Mouse (Mus musculus): ENCODE measurements around the gene Spaca7. TPM values are rescaled to one million over a fixed set of nuclear protein-coding genes. Genes with fewer than 3 reads are reported as not detected.
"Not testable (repeated sequence)": the region's sequence is repeated elsewhere in the genome, so short reads cannot be mapped to it uniquely, and the experiment has no call there.

The Spaca7 gene
- polyA plus RNA-seq, 1 experiment from 2014 or later, result not detected

- no peak overlapping the region for H3K4me3 ChIP-seq
- H3K4me2 ChIP-seq, result no peak overlapping the region
- ATAC-seq, result no peak
- H3K9me3 ChIP-seq (replicated peaks), result no peaks in the 10 kb centered on the region
- H3K27me3 ChIP-seq, result peaks cover 20% of the 10 kb centered on the region
- no peak overlapping the region for H3K27ac ChIP-seq
- 87% methylated on average over 3 of the region's 3 CpGs for WGBS
- H3K36me3 ChIP-seq (ENCODE audit: poor library complexity, severe bottlenecking), result no peaks in the 10 kb centered on the region
- no peak overlapping the region for H3K9ac ChIP-seq
- peaks cover 29% of the 10 kb centered on the region for H3K4me1 ChIP-seq
Observed at GRCm38 (mm10) chr8:12558786-12559185, 14.0 kb upstream of the Spaca7 start.

GRCm38 (mm10) chr8:12561403-12561960 lies 11.3 kb upstream of the Spaca7 start:
- H3K4me3 ChIP-seq, result no peak overlapping the region
- H3K4me2 ChIP-seq, result no peak overlapping the region
- H3K9me3 ChIP-seq (replicated peaks), result no peaks in the 10 kb centered on the region
- no peaks in the 10 kb centered on the region for H3K36me3 ChIP-seq (ENCODE audit: poor library complexity, severe bottlenecking)
- peaks cover 16% of the 10 kb centered on the region for H3K27me3 ChIP-seq
- 22% methylated on average over 11 of the region's 11 CpGs for WGBS
- ATAC-seq, result no peak; the same call in 1 of the 2 replicates
- peaks cover 41% of the 10 kb centered on the region for H3K4me1 ChIP-seq
- H3K27ac ChIP-seq, result no peak overlapping the region
- no peak overlapping the region for H3K9ac ChIP-seq

GRCm38 (mm10) chr8:12564307-12564706 lies 8.5 kb upstream of the Spaca7 start:
- WGBS, result 3% methylated on average over 4 of the region's 4 CpGs
- Histone ChIP-seq H3K4me1 (peaks cover 49% of the 10 kb centered on the region), H3K9me3 (replicated peaks) (no peaks in the 10 kb centered on the region), H3K27me3 (peaks cover 15% of the 10 kb centered on the region), H3K9ac (no peak overlapping the region), H3K27ac (no peak overlapping the region), H3K4me3 (no peak overlapping the region), H3K36me3 (ENCODE audit: poor library complexity, severe bottlenecking) (no peaks in the 10 kb centered on the region), H3K4me2 (no peak overlapping the region)
- ATAC-seq, result peak; percentile 60

- peak; percentile 63; the same call in 1 of the 2 replicates for ATAC-seq
- WGBS, result 10% methylated on average over 10 of the region's 10 CpGs
- Histone ChIP-seq H3K9me3 (replicated peaks) (no peaks in the 10 kb centered on the region), H3K9ac (no peak overlapping the region), H3K27ac (peak overlapping the region; percentile 35; the same call in 1 of the 2 replicates), H3K4me1 (peaks cover 44% of the 10 kb centered on the region), H3K36me3 (ENCODE audit: poor library complexity, severe bottlenecking) (no peaks in the 10 kb centered on the region), H3K27me3 (peaks cover 15% of the 10 kb centered on the region), H3K4me3 (no peak overlapping the region), H3K4me2 (no peak overlapping the region)
Observed at GRCm38 (mm10) chr8:12565488-12565887, 7.3 kb upstream of the Spaca7 start.

- Histone ChIP-seq H3K9ac (no peak overlapping the region), H3K4me1 (peaks cover 36% of the 10 kb centered on the region), H3K4me2 (no peak overlapping the region), H3K9me3 (replicated peaks) (no peaks in the 10 kb centered on the region), H3K27ac (no peak overlapping the region), H3K4me3 (no peak overlapping the region), H3K27me3 (peaks cover 15% of the 10 kb centered on the region), H3K36me3 (ENCODE audit: poor library complexity, severe bottlenecking) (no peaks in the 10 kb centered on the region)
- ATAC-seq, result no peak
- 55% methylated on average over 7 of the region's 7 CpGs for WGBS
Observed at GRCm38 (mm10) chr8:12566509-12566908, 6.3 kb upstream of the Spaca7 start.

GRCm38 (mm10) chr8:12576003-12576402 lies 3.2 kb downstream of the Spaca7 start:
- no peaks in the 10 kb centered on the region for H3K36me3 ChIP-seq (ENCODE audit: poor library complexity, severe bottlenecking)
- H3K4me3 ChIP-seq, result no peak overlapping the region
- no peak overlapping the region for H3K27ac ChIP-seq
- H3K4me1 ChIP-seq, result peaks cover 6% of the 10 kb centered on the region
- 58% methylated on average over 5 of the region's 5 CpGs for WGBS
- no peaks in the 10 kb centered on the region for H3K9me3 ChIP-seq (replicated peaks)
- peaks cover 3% of the 10 kb centered on the region; the same call in 1 of the 2 replicates for H3K27me3 ChIP-seq
- H3K4me2 ChIP-seq, result no peak overlapping the region
- no peak overlapping the region for H3K9ac ChIP-seq
- ATAC-seq, result no peak

GRCm38 (mm10) chr8:12576739-12577138 lies 3.9 kb downstream of the Spaca7 start:
- Histone ChIP-seq H3K27ac (no peak overlapping the region), H3K4me2 (no peak overlapping the region), H3K4me1 (peaks cover 6% of the 10 kb centered on the region), H3K9ac (no peak overlapping the region), H3K27me3 (peaks cover 3% of the 10 kb centered on the region; the same call in 1 of the 2 replicates), H3K9me3 (replicated peaks) (no peaks in the 10 kb centered on the region), H3K4me3 (no peak overlapping the region), H3K36me3 (ENCODE audit: poor library complexity, severe bottlenecking) (no peaks in the 10 kb centered on the region)
- no peak for ATAC-seq
- WGBS, result 22% methylated on average over 6 of the region's 6 CpGs

GRCm38 (mm10) chr8:12579339-12579999 lies 6.6 kb downstream of the Spaca7 start:
- ATAC-seq, result peak; percentile 70; the same call in 1 of the 2 replicates
- not testable (repeated sequence) for H3K4me1 ChIP-seq; H3K27me3 ChIP-seq; H3K27ac ChIP-seq; H3K4me2 ChIP-seq; H3K36me3 ChIP-seq (ENCODE audit: poor library complexity, severe bottlenecking); H3K4me3 ChIP-seq; H3K9me3 ChIP-seq (replicated peaks); H3K9ac ChIP-seq
- 58% methylated on average over 19 of the region's 19 CpGs for WGBS

GRCm38 (mm10) chr8:12583785-12584184 lies 11.0 kb downstream of the Spaca7 start:
- H3K9me3 ChIP-seq (replicated peaks), result no peaks in the 10 kb centered on the region
- no peak overlapping the region for H3K27ac ChIP-seq
- no peak overlapping the region for H3K4me3 ChIP-seq
- H3K4me1 ChIP-seq, result peaks cover 6% of the 10 kb centered on the region
- no peak overlapping the region for H3K4me2 ChIP-seq
- H3K27me3 ChIP-seq, result no peaks in the 10 kb centered on the region
- 92% methylated on average over 5 of the region's 5 CpGs for WGBS
- H3K9ac ChIP-seq, result no peak overlapping the region
- no peak for ATAC-seq
- H3K36me3 ChIP-seq (ENCODE audit: poor library complexity, severe bottlenecking), result no peaks in the 10 kb centered on the region

- Histone ChIP-seq H3K4me2 (no peak overlapping the region), H3K36me3 (ENCODE audit: poor library complexity, severe bottlenecking) (no peaks in the 10 kb centered on the region), H3K4me1 (peaks cover 10% of the 10 kb centered on the region; the same call in 1 of the 2 replicates), H3K4me3 (no peak overlapping the region), H3K27me3 (no peaks in the 10 kb centered on the region), H3K9me3 (replicated peaks) (no peaks in the 10 kb centered on the region), H3K27ac (no peak overlapping the region), H3K9ac (no peak overlapping the region)
- 17% methylated on average over 6 of the region's 6 CpGs for WGBS
- ATAC-seq, result peak; percentile 71
Observed at GRCm38 (mm10) chr8:12607223-12607622, 34.4 kb downstream of the Spaca7 start.

GRCm38 (mm10) chr8:12608810-12609209 lies 36.0 kb downstream of the Spaca7 start:
- no peak for ATAC-seq
- Histone ChIP-seq H3K27ac (no peak overlapping the region), H3K36me3 (ENCODE audit: poor library complexity, severe bottlenecking) (no peaks in the 10 kb centered on the region), H3K4me1 (peaks cover 20% of the 10 kb centered on the region), H3K4me3 (no peak overlapping the region), H3K9me3 (replicated peaks) (no peaks in the 10 kb centered on the region), H3K9ac (no peak overlapping the region), H3K27me3 (no peaks in the 10 kb centered on the region), H3K4me2 (no peak overlapping the region)
- WGBS, result 86% methylated on average over 10 of the region's 10 CpGs

- Histone ChIP-seq H3K27ac (no peak overlapping the region), H3K27me3 (no peaks in the 10 kb centered on the region), H3K4me1 (peaks cover 20% of the 10 kb centered on the region), H3K9ac (no peak overlapping the region), H3K9me3 (replicated peaks) (no peaks in the 10 kb centered on the region), H3K4me3 (no peak overlapping the region), H3K36me3 (ENCODE audit: poor library complexity, severe bottlenecking) (peaks cover 6% of the 10 kb centered on the region), H3K4me2 (no peak overlapping the region)
- ATAC-seq, result no peak
- WGBS, result 67% methylated on average over 12 of the region's 12 CpGs
Observed at GRCm38 (mm10) chr8:12609752-12610449, 37.1 kb downstream of the Spaca7 start.
